Mouse (Mus musculus): ENCODE data around the gene Cfap73.

The Cfap73 gene

GRCm38 (mm10) chr5:120634131-120634530 is at the start of gene Cfap73:
Cfap73 (minus strand) TSS chr5:120634235.
- no peak for DNase-seq (ENCODE audit: low spot score in 2 of 2)

DNA sequence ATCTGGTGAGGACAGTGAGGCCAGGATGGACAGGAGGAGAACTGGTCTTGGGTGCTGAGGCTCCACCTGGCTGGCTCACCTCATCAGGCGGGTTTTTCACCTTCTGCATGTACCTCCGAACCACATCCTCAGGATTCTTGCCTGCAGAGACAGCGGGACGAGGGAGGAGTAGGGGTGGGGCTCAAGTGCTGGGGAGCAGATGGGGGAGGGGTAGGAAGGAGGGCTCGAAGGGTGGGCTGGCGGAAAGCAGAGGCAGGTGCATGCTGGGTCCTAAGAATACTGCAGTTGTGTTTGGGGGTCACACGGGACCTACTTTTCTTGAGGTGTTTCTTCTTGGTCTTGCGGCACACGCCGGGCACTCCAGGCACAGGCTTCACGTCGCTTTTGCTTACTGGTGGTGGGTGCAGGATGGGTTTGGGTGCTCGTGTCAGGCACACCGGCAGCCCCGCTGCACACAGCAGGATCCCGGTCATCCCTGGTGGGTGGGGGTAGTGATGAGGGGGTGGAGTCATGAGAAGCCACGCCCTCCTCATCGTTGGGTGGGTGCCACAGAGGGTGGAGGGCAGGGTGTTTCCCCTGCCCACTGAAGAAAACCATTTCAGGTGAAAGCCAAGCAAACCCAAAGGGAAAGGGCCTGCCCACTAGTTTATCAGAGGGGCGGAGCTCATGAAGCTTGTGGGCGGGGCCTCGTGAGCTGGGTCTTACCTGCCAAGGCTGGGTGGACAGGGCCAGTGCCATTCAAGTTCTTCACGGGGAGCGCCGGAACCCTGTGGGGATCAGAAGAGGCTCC is 49.1 kb upstream of the Cfap73 start:
- DNase-seq (ENCODE audit: low spot score in 2 of 2) = no peak

DNA sequence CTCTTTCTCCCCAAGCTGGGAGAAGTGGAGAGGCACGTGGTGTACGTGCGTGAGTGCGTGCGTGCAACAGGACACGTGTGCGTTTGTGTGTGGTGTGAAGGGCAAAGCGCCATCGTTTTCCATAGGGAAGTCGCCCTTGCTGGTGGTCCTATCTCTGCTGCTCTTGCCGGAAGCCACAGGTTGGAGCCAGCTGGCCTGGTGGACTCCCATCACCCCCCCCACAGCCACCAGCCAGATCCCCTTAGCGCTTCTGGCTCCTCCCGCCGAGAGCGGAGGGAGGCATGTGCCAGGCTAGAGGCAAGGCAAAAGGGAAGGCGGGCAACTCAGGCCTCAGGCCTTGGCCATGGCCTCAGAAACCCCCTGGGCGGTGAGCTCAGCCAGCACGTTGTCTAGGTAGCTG is 46.9 kb upstream of the Cfap73 start:
- peak in 1 of 2 experiments; percentile 33 for DNase-seq (ENCODE audit: low spot score in 2 of 2)

DNA sequence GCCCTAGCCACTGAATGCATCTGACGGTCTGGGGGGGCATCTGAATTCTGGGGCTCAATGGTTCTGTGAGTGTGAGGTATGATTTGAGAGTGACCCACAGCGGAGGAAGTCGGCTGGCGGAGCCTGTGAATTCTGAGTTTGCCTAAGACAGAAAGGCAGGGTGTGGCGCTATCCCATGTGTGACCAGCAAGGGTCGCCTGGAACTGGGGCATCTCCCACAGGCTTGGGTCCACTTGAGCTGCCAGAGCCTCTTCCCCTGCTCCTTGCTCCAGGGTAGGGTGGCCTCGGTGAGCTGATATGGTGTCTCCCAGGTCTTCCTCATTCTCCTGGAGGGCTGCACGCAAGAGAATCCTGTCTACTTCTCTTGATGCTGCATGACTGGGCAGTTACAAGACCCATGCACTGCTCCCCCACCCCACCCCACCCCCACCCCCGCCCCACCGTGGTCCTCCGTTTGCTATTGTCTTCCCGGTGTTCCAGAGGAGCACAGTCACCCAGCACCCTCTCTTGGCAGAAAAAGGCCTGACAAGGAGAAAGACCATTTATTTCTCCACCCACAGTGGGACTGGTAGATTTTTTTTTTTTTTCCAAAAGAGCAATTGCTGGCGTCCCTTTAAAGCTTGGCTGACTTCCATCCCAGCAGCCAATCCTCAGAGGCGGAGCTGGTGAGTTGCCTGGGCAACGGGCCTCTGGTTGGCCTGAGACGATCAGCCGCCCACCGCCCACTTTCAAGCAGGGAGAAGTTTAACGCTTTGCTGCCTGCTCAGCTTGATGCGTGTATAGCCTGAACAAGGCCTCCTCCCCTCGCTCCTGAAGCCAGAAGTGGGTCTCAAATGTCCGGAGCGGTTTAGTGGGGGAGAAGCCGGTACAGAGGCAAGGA is 45.9 kb upstream of the Cfap73 start:
- DNase-seq (ENCODE audit: low spot score in 2 of 2) = peak; percentile 89 to 94

- DNase-seq (ENCODE audit: low spot score in 2 of 2) = no peak
These were observed 43.5 kb upstream of the Cfap73 start for GRCm38 (mm10) chr5:120677516-120677915.

GRCm38 (mm10) chr5:120674229-120675145 is 40.5 kb upstream of the Cfap73 start:
- DNase-seq (ENCODE audit: low spot score in 2 of 2) = no peak

GRCm38 (mm10) chr5:120673626-120674025 is 39.6 kb upstream of the Cfap73 start:
- peak; percentile 73 to 82 for DNase-seq (ENCODE audit: low spot score in 2 of 2)

DNA sequence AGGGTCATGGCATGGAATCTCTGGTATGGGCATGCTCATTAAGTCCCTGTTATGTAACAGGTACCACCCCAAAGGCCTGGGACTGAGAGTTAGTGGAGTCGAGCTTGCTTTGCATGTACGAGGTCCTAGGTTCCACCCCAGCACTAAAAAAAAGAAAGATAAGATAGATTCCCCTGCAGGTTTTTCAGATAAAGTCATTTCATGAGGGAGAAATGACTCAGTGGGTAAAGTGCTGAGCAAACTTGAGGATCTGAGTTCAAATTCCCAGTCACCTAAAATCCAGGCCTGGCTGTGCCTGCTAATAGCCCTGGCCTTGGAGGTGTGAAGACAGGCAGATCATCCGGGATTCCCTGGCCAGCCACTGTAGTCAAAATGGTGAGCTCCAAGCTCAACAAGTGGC is 37.8 kb upstream of the Cfap73 start:
- DNase-seq (ENCODE audit: low spot score in 2 of 2) = no peak

DNA sequence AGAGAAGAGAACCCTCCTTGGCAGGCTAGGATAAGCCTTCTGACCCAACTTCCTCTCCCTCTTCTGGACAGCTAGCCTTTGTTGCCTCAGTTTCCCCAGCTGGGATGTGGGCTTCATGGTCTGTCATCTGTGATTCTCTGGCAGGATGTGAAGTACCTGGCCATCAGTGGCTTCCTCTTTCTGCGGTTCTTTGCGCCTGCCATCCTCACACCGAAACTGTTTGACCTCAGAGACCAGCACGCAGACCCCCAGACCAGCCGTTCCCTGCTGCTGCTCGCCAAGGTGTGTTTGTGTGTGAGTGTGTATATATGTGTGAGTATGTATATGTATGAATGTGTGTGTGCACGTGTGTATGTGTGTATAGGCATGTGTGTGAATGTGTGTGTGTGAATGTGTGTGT is 36.1 kb upstream of the Cfap73 start:
- no peak for DNase-seq (ENCODE audit: low spot score in 2 of 2)

DNA sequence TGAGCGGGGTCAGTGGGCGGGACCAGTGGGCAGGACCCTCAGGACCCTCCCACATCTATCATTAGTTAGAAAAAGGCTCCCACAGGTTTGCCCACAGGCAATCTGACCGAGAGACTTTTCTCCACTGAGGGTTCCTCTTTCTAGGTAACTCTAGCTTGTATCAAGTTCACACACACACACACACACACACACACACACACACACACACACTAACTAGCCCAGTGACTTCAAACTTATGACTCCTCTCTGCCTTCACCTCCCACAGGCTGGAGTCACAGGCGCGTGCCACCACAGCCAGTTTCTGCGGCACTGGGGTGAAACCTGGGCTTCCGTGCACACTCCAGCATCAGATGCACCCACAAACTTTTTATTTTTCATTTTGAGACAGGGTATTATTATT is 34.7 kb upstream of the Cfap73 start:
- no peak for DNase-seq (ENCODE audit: low spot score in 2 of 2)

GRCm38 (mm10) chr5:120664888-120665287 is 30.9 kb upstream of the Cfap73 start:
- no peak for DNase-seq (ENCODE audit: low spot score in 2 of 2)

DNA sequence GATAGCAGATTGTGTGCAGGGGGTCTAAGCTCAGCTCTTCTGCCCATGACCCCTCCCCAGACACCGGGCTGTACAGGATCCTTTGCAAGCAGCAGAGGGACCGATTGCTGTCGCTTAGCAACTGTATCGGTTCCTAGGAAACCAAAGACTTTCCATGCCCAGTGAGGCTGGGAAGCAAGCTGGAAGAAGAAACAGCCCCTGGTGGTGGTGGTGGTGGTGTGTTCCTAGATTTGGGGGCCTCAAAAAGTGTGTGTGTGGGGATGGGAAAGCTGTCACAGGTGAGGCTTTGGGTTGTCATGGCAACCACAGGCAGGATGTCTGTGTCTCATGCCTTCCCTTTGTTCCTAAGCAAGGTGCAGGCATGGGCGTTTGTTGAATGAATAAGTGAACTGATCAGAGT is 26.8 kb upstream of the Cfap73 start:
- DNase-seq (ENCODE audit: low spot score in 2 of 2) = peak in 1 of 2 experiments; percentile 59

DNA sequence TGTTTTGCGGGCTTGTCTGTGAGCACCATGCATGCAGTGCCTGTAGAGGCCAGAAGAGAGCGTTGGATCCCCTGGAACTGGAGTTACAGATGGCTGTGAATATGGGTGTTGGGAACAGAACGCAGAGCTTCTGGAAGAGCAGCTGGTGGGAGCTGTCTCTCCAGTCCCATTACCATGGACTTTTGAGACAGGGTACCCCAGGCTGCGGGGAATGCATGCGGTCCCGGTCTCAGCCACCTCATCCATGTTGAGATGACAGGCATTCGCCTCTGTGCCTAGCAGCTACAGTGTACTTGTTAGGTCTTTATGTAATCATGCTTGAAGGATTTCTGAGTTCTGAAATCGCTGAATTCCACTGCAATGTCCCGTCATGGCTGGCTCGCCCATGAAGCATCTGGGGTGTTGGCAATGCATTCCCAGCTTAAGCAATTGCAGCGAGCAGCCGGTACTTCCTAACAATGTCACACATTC is 22.3 kb upstream of the Cfap73 start:
- DNase-seq (ENCODE audit: low spot score in 2 of 2) = peak; percentile 58 to 84

GRCm38 (mm10) chr5:120653873-120654272 is 19.8 kb upstream of the Cfap73 start:
- no peak for DNase-seq (ENCODE audit: low spot score in 2 of 2)

- DNase-seq (ENCODE audit: low spot score in 2 of 2) = no peak
These were observed 19.1 kb upstream of the Cfap73 start for GRCm38 (mm10) chr5:120652915-120653701.

DNA sequence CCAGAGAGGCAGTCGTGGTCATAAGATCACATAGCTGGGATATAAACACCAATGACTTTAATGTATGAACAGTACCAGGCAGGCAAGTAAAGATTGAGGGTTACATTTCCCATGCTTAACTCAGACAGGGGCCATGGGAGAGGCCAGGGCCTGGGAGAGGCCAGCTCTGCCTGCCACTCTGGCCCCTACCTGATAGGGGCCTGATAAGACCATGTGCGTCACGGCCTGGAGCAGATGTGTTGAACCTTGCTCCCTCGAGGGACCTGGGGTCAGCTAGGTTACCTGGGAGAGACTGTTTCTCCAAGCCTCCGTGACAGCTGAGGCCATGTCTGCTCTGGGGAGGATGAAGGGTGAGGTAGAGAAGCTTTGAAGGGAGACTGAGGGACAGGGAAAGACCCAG is 17.2 kb upstream of the Cfap73 start:
- no peak for DNase-seq (ENCODE audit: low spot score in 2 of 2)

DNA sequence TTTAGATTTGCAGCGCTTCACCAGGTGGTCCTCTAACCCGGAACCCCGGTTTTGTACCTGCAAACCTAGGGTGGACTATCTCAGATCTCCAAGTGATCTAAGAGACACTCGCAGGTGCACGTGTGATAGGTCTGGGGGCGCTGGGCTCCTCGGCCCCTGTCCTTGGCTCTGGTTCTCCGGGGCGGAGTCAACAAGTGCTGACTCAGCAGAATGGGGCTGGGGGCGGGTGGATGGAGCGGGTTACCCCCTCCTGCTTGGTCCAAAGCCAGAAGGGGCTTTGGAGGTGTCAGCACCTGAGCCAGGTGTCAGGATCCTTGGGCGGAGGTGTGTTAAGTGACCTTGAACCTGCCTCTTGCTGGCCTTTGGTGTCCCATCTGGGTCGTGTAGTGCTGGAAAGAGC is 15.9 kb upstream of the Cfap73 start:
- DNase-seq (ENCODE audit: low spot score in 2 of 2) = no peak

DNA sequence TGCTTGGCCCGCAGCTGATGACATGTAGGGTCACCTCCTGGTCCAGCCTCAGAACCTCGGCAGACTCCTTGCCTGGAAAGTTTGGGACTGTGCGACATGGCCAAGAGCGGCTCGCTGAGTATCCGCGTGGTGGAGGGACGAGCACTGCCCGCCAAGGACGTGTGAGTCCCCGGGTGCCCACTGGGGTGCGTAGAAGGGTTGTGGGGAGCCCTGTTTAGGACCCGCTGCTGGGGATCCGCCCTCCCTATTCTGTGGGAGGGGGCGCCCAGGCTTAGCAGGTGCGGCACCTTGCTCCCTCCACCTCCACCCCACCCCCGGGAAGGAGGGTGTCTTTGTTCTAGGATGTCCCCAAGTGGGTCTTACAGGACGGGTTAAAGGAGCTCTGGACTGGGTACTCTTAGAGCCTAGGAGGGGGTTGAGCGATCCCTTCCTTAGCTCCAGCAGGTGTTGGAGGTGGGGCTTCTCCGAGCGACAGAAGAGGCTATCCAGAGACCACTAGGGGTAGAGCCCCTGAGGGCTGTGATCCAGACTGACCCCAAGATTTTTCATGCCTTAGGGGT is 15.4 kb upstream of the Cfap73 start:
- DNase-seq (ENCODE audit: low spot score in 2 of 2) = peak; percentile 41 to 46

DNA sequence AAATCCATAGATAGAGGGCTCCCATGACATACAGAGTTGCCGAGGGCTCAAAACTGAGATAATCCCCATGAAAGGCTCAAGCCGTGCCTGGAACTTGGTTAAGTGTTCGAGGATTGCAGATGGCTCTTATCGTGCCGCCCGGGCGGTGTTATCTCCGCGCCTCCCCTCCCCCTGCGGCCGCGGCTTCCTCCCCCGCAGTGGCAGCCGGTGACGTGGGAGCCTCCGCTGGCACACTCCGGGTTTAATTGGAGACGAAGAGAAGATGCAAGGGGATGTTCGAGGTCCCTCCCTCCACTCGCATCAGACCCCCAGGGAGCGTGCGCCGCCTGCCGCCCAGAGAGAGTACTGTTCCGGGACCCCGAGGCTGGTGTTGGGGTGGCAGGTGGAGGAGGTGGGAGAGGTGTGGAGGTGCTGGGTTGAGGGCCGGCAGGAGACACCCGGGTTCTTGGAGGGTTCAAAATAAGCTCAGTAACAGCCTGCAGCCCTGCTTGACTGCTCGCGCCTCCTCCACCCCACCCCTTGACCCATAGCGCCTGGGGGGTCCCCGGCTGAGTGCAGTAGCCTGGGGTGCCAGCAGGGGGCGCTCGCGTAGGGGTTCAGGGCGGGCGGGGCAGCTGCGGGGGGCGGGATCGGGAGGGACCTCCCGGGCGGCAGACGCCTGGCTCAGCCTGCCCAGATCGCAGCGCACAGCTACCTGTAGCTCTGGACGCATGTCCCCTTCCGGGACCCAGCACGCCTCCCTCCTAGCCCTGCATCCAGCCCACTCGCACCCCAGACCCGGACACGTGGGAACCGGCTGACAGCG is 14.7 kb upstream of the Cfap73 start, which contains the start of gene Rasal1:
Gene Rasal1 (plus strand): TSS at position 244 of the 805 bp plus-strand sequence.
- peak; percentile 79 to 84 for DNase-seq (ENCODE audit: low spot score in 2 of 2)

Data from frontal cortex, postnatal 36 days (tissue).